Mouse (Mus musculus) lung, postnatal 0 days (tissue): ENCODE measurements around the gene Zfp13. TPM values are rescaled to one million over a fixed set of nuclear protein-coding genes. Genes with fewer than 3 reads are reported as not detected.

Source experiments
- ATAC-seq: fragments of 200-750 bp; cut with Nextera tagmentation; 2 replicates; pipeline ENCODE4 v1.8.0; 2017; ENCODE audit warnings: moderate library complexity
- DNase-seq: peaks from one replicate; pipeline ENCODE4 v3.0.0-alpha.2; 2016; ENCODE audit warnings: low spot score
- H3K27ac ChIP-seq: fragments of 300-500 bp; sonication (generic); 2 replicates; pipeline ENCODE4 v1.5.1; 2014; ENCODE audit warnings: antibody characterized with exemption, mild to moderate bottlenecking, low read length, mixed read lengths
- H3K27me3 ChIP-seq: fragments of 300-500 bp; sonication (generic); replicated peaks from 2 replicates; pipeline ENCODE4 v1.6.1; 2014; ENCODE audit warnings: low read length, mixed read lengths; ENCODE audit not compliant: insufficient read depth
- H3K36me3 ChIP-seq: fragments of 300-500 bp; sonication (generic); 2 replicates; pipeline ENCODE4 v1.6.1; 2014; ENCODE audit warnings: low read length, mixed read lengths; ENCODE audit not compliant: insufficient read depth
- H3K4me1 ChIP-seq: fragments of 300-500 bp; sonication (generic); 2 replicates; pipeline ENCODE4 v1.6.1; 2014; ENCODE audit warnings: antibody characterized with exemption, low read depth, low read length, mixed read lengths; ENCODE audit not compliant: insufficient read depth
- H3K4me2 ChIP-seq: fragments of 300-500 bp; sonication (generic); replicated peaks from 2 replicates; pipeline ENCODE4 v1.6.1; 2014; ENCODE audit warnings: low read depth, mild to moderate bottlenecking, low read length, moderate library complexity, mixed read lengths
- H3K4me3 ChIP-seq: fragments of 300-500 bp; sonication (generic); 2 replicates; pipeline ENCODE4 v1.5.1; 2014; ENCODE audit warnings: low read depth, low read length
- H3K9ac ChIP-seq: fragments of 300-500 bp; sonication (generic); replicated peaks from 2 replicates; pipeline ENCODE4 v1.6.1; 2014; ENCODE audit warnings: low read depth, mild to moderate bottlenecking
- H3K9me3 ChIP-seq: fragments of 300-500 bp; sonication (generic); 2 replicates; pipeline ENCODE4 v1.6.1; 2016; ENCODE audit warnings: low read length, mixed read lengths
- CTCF ChIP-seq: IDR thresholded peaks from 2 replicates; pipeline ENCODE4 v1.5.1; 2016; ENCODE audit warnings: antibody characterized with exemption, mild to moderate bottlenecking
- EP300 ChIP-seq: IDR thresholded peaks from 2 replicates; pipeline ENCODE4 v1.6.1; 2016; ENCODE audit warnings: antibody characterized with exemption, mild to moderate bottlenecking, control low read depth
- WGBS: fragments of 180-500 bp; shearing (Covaris S2); extraction: QIAGEN DNeasy Blood & Tissue Kit; methylation state at CpG from one replicate; pipeline ENCODE4 v1.1.7; 2014; 5-methylcytosine and 5-hydroxymethylcytosine counted together
- polyA plus RNA-seq: library from polyadenylated mRNA; unstranded; fragments of >200 nt; fragmentation: Nextera tagmentation; extraction: Ambion mirVana; gene quantifications from 2 replicates; pipeline ENCODE4 v1.2.1, GENCODE M21; 2015

Zfp13 gene
- polyA plus RNA-seq, 1 experiment from 2014 or later = 5.5 TPM

- H3K4me2 ChIP-seq = no peak overlapping the region; the same call in 1 of the 2 replicates
- WGBS = 53% methylated on average over 11 of the region's 11 CpGs
- ATAC-seq (no peak), DNase-seq (no peak)
- 0 out of 2 replicates have a peak overlapping the region, but pooled peaks have one; percentile 83 for H3K4me3 ChIP-seq
- H3K27ac ChIP-seq = no peak overlapping the region
- no peaks in the 10 kb centered on the region for H3K36me3 ChIP-seq
- H3K9me3 ChIP-seq = no peaks in the 10 kb centered on the region
- TF ChIP-seq EP300 = no peak
- TF ChIP-seq CTCF = no peak
- peaks cover under 1% of the 10 kb centered on the region; the same call in 1 of the 2 replicates for H3K4me1 ChIP-seq
- no peaks in the 10 kb centered on the region for H3K27me3 ChIP-seq
- H3K9ac ChIP-seq = no peak overlapping the region
Observed at GRCm38 (mm10) chr17:23547681-23548443, 51.4 kb downstream of the Zfp13 start.

GRCm38 (mm10) chr17:23546702-23547505, 52.4 kb downstream of the Zfp13 start:
- peaks cover 3% of the 10 kb centered on the region; the same call in 1 of the 2 replicates for H3K4me1 ChIP-seq
- H3K9me3 ChIP-seq = no peaks in the 10 kb centered on the region
- H3K9ac ChIP-seq = peak overlapping the region; percentile 70
- H3K27me3 ChIP-seq = no peaks in the 10 kb centered on the region
- peak; percentile 54 for ATAC-seq
- peak; percentile 91 for DNase-seq
- peak overlapping the region; percentile 45 for H3K4me2 ChIP-seq
- H3K4me3 ChIP-seq = peak overlapping the region; percentile 83
- peak overlapping the region; percentile 87 for H3K27ac ChIP-seq
- H3K36me3 ChIP-seq = no peaks in the 10 kb centered on the region
- under 1% methylated on average over 42 of the region's 42 CpGs for WGBS
- TF ChIP-seq CTCF (no peak), EP300 (0 out of 2 replicates have a peak, but pooled peaks have one; percentile 16)

GRCm38 (mm10) chr17:23546333-23546701, 53.0 kb downstream of the Zfp13 start:
- Histone ChIP-seq H3K27ac (peak overlapping the region; percentile 87), H3K9ac (peak overlapping the region; percentile 70), H3K9me3 (no peaks in the 10 kb centered on the region), H3K36me3 (no peaks in the 10 kb centered on the region), H3K27me3 (no peaks in the 10 kb centered on the region), H3K4me1 (peaks cover 3% of the 10 kb centered on the region; the same call in 1 of the 2 replicates), H3K4me2 (peak overlapping the region; percentile 45), H3K4me3 (peak overlapping the region; percentile 83)
- under 1% methylated on average over 20 of the region's 20 CpGs for WGBS
- peak; percentile 41 for ATAC-seq
- TF ChIP-seq EP300 = no peak
- TF ChIP-seq CTCF = no peak
- peak; percentile 85 for DNase-seq

GRCm38 (mm10) chr17:23545841-23546240, 53.4 kb downstream of the Zfp13 start:
- H3K9ac ChIP-seq = no peak overlapping the region
- peaks cover 3% of the 10 kb centered on the region; the same call in 1 of the 2 replicates for H3K4me1 ChIP-seq
- H3K36me3 ChIP-seq = no peaks in the 10 kb centered on the region
- ATAC-seq = no peak
- peak overlapping the region; percentile 83; the same call in 1 of the 2 replicates for H3K4me3 ChIP-seq
- DNase-seq = no peak
- H3K9me3 ChIP-seq = no peaks in the 10 kb centered on the region
- no peak overlapping the region for H3K4me2 ChIP-seq
- no peaks in the 10 kb centered on the region for H3K27me3 ChIP-seq
- H3K27ac ChIP-seq = no peak overlapping the region
- WGBS = 16% methylated on average over 6 of the region's 6 CpGs
- TF ChIP-seq CTCF (no peak), EP300 (no peak)

- Histone ChIP-seq H3K27me3 (0 out of 2 replicates have a peak, but pooled peaks cover 7% of the 10 kb centered on the region), H3K4me2 (no peak overlapping the region), H3K9me3 (no peaks in the 10 kb centered on the region), H3K36me3 (no peaks in the 10 kb centered on the region), H3K9ac (no peak overlapping the region), H3K27ac (no peak overlapping the region), H3K4me1 (peaks cover 3% of the 10 kb centered on the region; the same call in 1 of the 2 replicates), H3K4me3 (no peak overlapping the region)
- ATAC-seq = no peak
- 90% methylated on average over 1 of the region's 1 CpGs for WGBS
- no peak for DNase-seq
- TF ChIP-seq CTCF (no peak), EP300 (no peak)
Observed at GRCm38 (mm10) chr17:23544766-23545165, 54.5 kb downstream of the Zfp13 start.

- no peak for TF ChIP-seq EP300
- TF ChIP-seq CTCF = no peak
- H3K27ac ChIP-seq = peak overlapping the region; percentile 47; the same call in 1 of the 2 replicates
- ATAC-seq = no peak
Observed at GRCm38 (mm10) chr17:23543983-23544382, 55.3 kb downstream of the Zfp13 start.

More at GRCm38 (mm10) chr17:23543983-23544382, 55.3 kb downstream of the Zfp13 start:
- no peak overlapping the region for H3K4me2 ChIP-seq
- no peaks in the 10 kb centered on the region for H3K9me3 ChIP-seq
- H3K4me3 ChIP-seq = no peak overlapping the region
- WGBS = 66% methylated on average over 4 of the region's 4 CpGs
- peaks cover 3% of the 10 kb centered on the region; the same call in 1 of the 2 replicates for H3K4me1 ChIP-seq
- no peak for DNase-seq
- 0 out of 2 replicates have a peak, but pooled peaks cover 7% of the 10 kb centered on the region for H3K27me3 ChIP-seq
- no peak overlapping the region for H3K9ac ChIP-seq
- H3K36me3 ChIP-seq = no peaks in the 10 kb centered on the region
